Mouse (Mus musculus): Measurements from ENCODE around the gene Olfr1474.
"Not testable (repeated sequence)": the region's sequence is repeated elsewhere in the genome, so short reads cannot be mapped to it uniquely, and the experiment has no call there.

Gene Olfr1474

GRCm38 (mm10) chr19:13469265-13469664 lies at the start of gene Olfr1474:
TSS of gene Olfr1474 (plus strand) at chr19:13469565.
- DNase-seq (ENCODE audit: low spot score), result not testable (repeated sequence)

GRCm38 (mm10) chr19:13443109-13443508 lies 26.3 kb upstream of the Olfr1474 start, which contains the start of gene Olfr1471:
TSS of gene Olfr1471 (plus strand) at chr19:13443409.
- not testable (repeated sequence) for DNase-seq (ENCODE audit: low spot score)

- DNase-seq (ENCODE audit: low spot score), result no peak
Measured at GRCm38 (mm10) chr19:13455986-13456385, 13.4 kb upstream of the Olfr1474 start, which contains the start of gene Olfr1472. TSS of gene Olfr1472 (minus strand) at chr19:13456086.

DNA sequence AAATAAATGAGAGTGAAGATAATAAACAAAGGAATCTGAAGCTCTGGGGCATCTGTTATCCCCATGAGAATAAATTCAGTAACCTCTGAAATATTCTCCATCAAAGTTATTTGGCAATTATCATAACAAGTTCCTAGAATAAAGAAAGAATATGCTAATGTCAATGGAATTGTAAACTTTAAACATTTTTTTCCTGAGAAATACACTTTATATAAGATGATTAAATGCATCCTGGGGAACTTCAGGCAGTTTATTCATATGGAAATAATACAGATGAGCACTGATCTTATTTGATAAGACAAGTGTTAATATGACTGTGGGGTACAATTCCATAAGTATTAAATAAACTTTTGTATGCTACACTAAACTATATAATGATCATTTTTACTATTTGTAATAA lies 10.7 kb downstream of the Olfr1474 start, which contains the start of gene Olfr1475:
Gene Olfr1475, minus strand, starts transcription at position 101 of the 400 bp plus-strand sequence.
- DNase-seq (ENCODE audit: low spot score), result no peak

DNA sequence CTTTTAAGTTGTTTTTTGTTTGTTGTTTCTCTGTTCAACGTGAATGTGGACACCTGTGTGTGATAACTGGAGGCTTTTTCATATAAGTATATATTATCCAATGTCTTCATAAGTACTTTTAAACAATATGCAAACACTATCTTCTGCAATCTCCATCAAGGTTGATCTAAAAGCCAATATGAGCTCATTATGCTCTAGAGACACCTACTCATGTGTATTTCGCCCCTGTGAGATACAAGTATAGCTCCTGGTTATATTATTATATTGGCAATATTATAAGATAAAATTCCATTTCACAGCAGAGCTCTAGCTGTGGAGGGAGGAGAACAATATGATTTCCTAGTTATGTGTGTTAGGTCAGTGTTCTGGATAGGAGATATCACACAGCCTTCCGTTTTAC lies 30.9 kb downstream of the Olfr1474 start, which contains the start of gene Olfr1477:
Gene Olfr1477, plus strand, starts transcription at position 301 of the 400 bp plus-strand sequence.
- no peak for DNase-seq (ENCODE audit: low spot score)
